Mouse (Mus musculus) G1E (cell line): ENCODE results near the gene Rplp0.

Source experiments
- CTCF ChIP-seq: IDR thresholded peaks from 2 replicates; pipeline ENCODE4 v1.5.1; 2012; ENCODE audit warnings: low read depth, low read length, inconsistent platforms, mixed read lengths
- GATA1 ChIP-seq: IDR thresholded peaks from 2 replicates; pipeline ENCODE4 v1.6.1; 2012; ENCODE audit warnings: borderline replicate concordance, low read length, inconsistent platforms, mixed read lengths
- GATA2 ChIP-seq: IDR thresholded peaks from 2 replicates; pipeline ENCODE4 v1.6.1; 2012; ENCODE audit warnings: low read depth, low read length, inconsistent platforms, borderline replicate concordance
- POLR2AphosphoS5 ChIP-seq: IDR thresholded peaks from 2 replicates; pipeline ENCODE4 v1.6.1; 2012; ENCODE audit warnings: low read depth, low read length, inconsistent platforms; ENCODE audit not compliant: insufficient replicate concordance
- TAL1 ChIP-seq: conservative IDR thresholded peaks from 2 replicates; pipeline ENCODE4 v1.6.1; 2012; ENCODE audit warnings: low read depth, low read length, inconsistent platforms, mixed read lengths

- TF ChIP-seq CTCF (no peak), TAL1 (no peak), GATA2 (no peak), POLR2AphosphoS5 (no peak), GATA1 (no peak)
Measured at GRCm38 (mm10) chr5:115522531-115522930, 36.7 kb upstream of the Rplp0 start.
